Mouse (Mus musculus) kidney, postnatal 0 days (tissue): ENCODE data around the gene Eef1a2. TPM values are rescaled to one million over a fixed set of nuclear protein-coding genes. Genes with fewer than 3 reads are reported as not detected.
"Not testable (repeated sequence)": the region's sequence is repeated elsewhere in the genome, so short reads cannot be mapped to it uniquely, and the experiment has no call there.

Experiments
- ATAC-seq: fragments of 200-750 bp; cut with Nextera tagmentation; replicated peaks from 2 replicates; pipeline ENCODE4 v1.8.0; 2017; ENCODE audit warnings: low read depth, moderate number of reproducible peaks, moderate TSS enrichment, moderate library complexity; ENCODE audit not compliant: low FRiP score
- DNase-seq: peaks from one replicate; pipeline ENCODE4 v3.0.0-alpha.2; 2016; ENCODE audit warnings: low spot score
- H3K27ac ChIP-seq: fragments of 300-500 bp; sonication (generic); 2 replicates; pipeline ENCODE4 v1.5.1; 2014; ENCODE audit warnings: mild to moderate bottlenecking
- H3K27me3 ChIP-seq: fragments of 300-500 bp; sonication (generic); 2 replicates; pipeline ENCODE4 v1.6.1; 2014; ENCODE audit warnings: low read length, mixed read lengths; ENCODE audit not compliant: insufficient read depth
- H3K36me3 ChIP-seq: fragments of 300-500 bp; sonication (generic); 2 replicates; pipeline ENCODE4 v1.6.1; 2014; ENCODE audit warnings: low read length, mixed read lengths; ENCODE audit not compliant: insufficient read depth
- H3K4me1 ChIP-seq: fragments of 300-500 bp; sonication (generic); replicated peaks from 2 replicates; pipeline ENCODE4 v1.6.1; 2014; ENCODE audit warnings: antibody characterized with exemption, low read length, mixed read lengths; ENCODE audit not compliant: insufficient read depth
- H3K4me2 ChIP-seq: fragments of 300-500 bp; sonication (generic); 2 replicates; pipeline ENCODE4 v1.6.1; 2014; ENCODE audit warnings: mild to moderate bottlenecking, low read length, moderate library complexity, mixed read lengths
- H3K4me3 ChIP-seq: fragments of 300-500 bp; sonication (generic); replicated peaks from 2 replicates; pipeline ENCODE4 v1.5.1; 2014; ENCODE audit warnings: low read depth, low read length
- H3K9ac ChIP-seq: fragments of 300-500 bp; sonication (generic); 2 replicates; pipeline ENCODE4 v1.6.1; 2014; ENCODE audit warnings: low read depth, low read length
- H3K9me3 ChIP-seq: fragments of 300-500 bp; sonication (generic); replicated peaks from 2 replicates; pipeline ENCODE4 v1.6.1; 2016; ENCODE audit warnings: low read length, inconsistent platforms, mixed read lengths
- CTCF ChIP-seq: IDR thresholded peaks from 2 replicates; pipeline ENCODE4 v1.5.1; 2016; ENCODE audit warnings: antibody characterized with exemption, low read depth, mild to moderate bottlenecking, moderate library complexity
- WGBS: fragments of 180-500 bp; shearing (Covaris S2); extraction: QIAGEN DNeasy Blood & Tissue Kit; methylation state at CpG from one replicate; pipeline ENCODE4 v1.1.7; 2014; 5-methylcytosine and 5-hydroxymethylcytosine counted together
- polyA plus RNA-seq: library from polyadenylated mRNA; unstranded; fragments of >200 nt; fragmentation: Nextera tagmentation; extraction: Ambion mirVana; gene quantifications from 2 replicates; pipeline ENCODE4 v1.2.1, GENCODE M21; 2015

The Eef1a2 gene
- polyA plus RNA-seq, 1 experiment from 2014 or later, result 0.05 TPM

DNA sequence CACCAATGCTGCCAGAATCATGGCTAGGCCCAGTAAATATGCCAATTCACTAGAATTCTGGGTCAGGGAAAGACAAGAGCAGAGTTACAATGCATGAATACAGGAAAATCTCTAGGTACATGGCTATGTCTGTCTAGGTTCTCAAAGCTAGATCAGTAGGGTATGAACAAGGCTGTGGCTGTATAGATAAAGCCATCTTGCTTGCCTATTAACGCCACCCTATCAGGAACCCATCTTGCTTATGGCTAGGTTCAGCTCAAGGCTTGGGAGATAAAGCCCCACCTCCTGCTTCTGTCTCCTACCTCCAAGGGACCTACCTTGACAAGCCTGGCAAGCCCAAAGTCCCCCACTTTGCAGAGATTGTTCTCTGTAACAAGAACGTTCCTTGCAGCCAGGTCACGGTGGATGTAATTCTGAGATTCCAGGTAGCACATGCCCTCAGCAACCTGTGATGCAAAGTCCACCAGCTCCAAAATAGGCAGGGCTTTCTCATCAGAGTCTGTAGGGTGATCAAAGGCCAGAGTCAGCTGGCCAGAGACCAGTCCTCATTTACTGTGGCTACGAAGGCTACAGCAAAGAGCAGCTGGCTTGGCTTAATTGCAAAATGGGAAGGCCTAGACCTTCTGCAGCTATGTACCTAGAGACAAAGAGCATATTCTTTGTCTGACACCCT is 40.0 kb upstream of the Eef1a2 start:
- no peak for ATAC-seq
- Histone ChIP-seq H3K27ac (no peak overlapping the region), H3K4me1 (no peaks in the 10 kb centered on the region), H3K9ac (no peak overlapping the region), H3K4me3 (no peak overlapping the region), H3K9me3 (no peaks in the 10 kb centered on the region), H3K36me3 (no peaks in the 10 kb centered on the region), H3K4me2 (no peak overlapping the region), H3K27me3 (no peaks in the 10 kb centered on the region)
- no peak for DNase-seq
- WGBS, result 82% methylated on average over 4 of the region's 4 CpGs
- no peak for TF ChIP-seq CTCF

DNA sequence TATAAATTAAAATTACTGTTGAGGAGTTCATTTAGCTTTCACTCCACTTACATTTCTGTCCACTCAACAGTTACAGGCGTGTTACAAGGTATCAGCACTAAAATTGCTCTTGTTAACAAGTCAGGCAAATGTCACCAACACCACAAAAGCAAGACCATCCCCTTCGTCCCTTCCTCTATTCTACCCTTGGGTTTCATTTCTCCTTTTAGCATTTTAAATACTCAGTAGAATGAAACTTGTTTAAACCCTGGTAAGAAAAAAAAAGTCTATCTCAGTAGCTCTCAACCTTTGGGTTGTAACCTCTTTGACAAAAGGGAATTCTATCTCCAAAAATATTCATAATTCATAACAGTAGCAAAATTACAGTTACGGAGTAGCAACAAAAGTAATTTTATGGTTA is 36.2 kb upstream of the Eef1a2 start:
- H3K27ac ChIP-seq, result no peak overlapping the region

DNA sequence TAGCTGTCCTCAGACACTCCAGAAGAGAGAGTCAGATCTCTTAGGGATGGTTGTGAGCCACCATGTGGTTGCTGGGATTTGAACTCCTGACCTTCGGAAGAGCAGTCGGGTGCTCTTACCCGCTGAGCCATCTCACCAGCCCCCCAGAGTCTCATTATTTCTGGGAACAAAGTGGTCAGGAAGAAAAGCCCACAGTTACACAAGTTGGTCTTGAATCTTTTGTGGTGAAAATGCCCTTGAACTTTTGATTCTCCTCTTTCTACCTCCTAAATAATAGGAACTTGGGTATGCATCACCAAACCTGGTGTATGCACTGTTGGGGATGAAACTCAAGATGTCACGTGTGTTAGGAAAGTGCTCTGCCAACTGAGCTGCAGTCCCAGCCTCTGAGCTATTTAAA is 35.1 kb upstream of the Eef1a2 start:
- no peak overlapping the region for H3K4me2 ChIP-seq
- 0 out of 2 replicates have a peak, but pooled peaks cover 4% of the 10 kb centered on the region for H3K36me3 ChIP-seq
- no peak overlapping the region for H3K27ac ChIP-seq
- ATAC-seq (no peak), DNase-seq (no peak)
- TF ChIP-seq CTCF, result no peak
- H3K9me3 ChIP-seq, result no peaks in the 10 kb centered on the region
- H3K27me3 ChIP-seq, result no peaks in the 10 kb centered on the region
- H3K4me1 ChIP-seq, result peaks cover 6% of the 10 kb centered on the region; the same call in 1 of the 2 replicates
- no peak overlapping the region for H3K4me3 ChIP-seq
- 70% methylated on average over 4 of the region's 4 CpGs for WGBS
- no peak overlapping the region for H3K9ac ChIP-seq

More for the DNA sequence above, 36.2 kb upstream of the Eef1a2 start:
- WGBS, result 74% methylated on average over 3 of the region's 3 CpGs
- peaks cover 6% of the 10 kb centered on the region; the same call in 1 of the 2 replicates for H3K4me1 ChIP-seq
- no peak overlapping the region for H3K4me2 ChIP-seq
- ATAC-seq, result no peak
- 0 out of 2 replicates have a peak, but pooled peaks cover 4% of the 10 kb centered on the region for H3K36me3 ChIP-seq
- H3K4me3 ChIP-seq, result no peak overlapping the region
- no peak for TF ChIP-seq CTCF
- H3K9ac ChIP-seq, result no peak overlapping the region
- H3K9me3 ChIP-seq, result no peaks in the 10 kb centered on the region
- no peak for DNase-seq
- H3K27me3 ChIP-seq, result no peaks in the 10 kb centered on the region

DNA sequence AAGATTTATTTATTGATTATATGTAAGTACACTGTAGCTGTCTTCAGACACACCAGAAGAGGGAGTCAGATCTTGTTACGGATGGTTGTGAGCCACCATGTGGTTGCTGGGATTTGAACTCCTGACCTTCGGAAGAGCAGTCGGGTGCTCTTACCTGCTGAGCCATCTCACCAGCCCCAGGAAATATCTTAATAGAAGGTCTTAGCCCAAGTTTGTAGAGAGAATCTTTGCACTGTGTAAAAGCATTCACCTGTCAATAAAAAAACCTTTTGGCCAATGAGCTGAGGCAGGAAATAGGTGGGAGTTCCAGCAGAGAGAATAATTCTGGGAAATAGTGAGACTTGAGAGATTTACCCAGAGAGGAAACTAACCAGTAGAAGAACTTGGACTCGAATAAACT is 34.6 kb upstream of the Eef1a2 start:
- DNase-seq, H3K36me3 ChIP-seq, H3K27ac ChIP-seq, H3K9ac ChIP-seq, ATAC-seq, H3K4me3 ChIP-seq, H3K4me2 ChIP-seq, H3K9me3 ChIP-seq, H3K4me1 ChIP-seq, H3K27me3 ChIP-seq: not testable (repeated sequence)
- WGBS, result 73% methylated on average over 3 of the region's 4 CpGs

DNA sequence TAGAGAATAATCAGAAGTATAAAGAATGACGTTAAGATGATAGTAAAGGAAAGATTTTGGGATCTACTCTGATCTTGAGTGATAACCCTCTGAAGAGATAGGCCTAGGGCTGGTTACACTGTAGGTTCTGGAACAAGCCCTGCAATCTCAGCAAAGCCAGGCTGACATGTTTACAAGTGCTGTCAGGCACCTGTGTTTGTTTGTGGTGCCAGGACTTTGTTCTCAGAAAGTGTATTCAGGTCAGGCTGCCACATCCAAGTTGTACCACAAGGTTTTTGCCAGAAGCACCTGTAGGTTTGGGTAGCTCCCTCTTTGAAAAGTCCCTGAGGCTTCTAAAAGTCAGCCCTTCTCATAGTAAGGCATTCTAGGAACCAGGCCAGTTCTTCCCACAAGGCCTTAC is 32.5 kb upstream of the Eef1a2 start:
- ATAC-seq (no peak), DNase-seq (no peak)
- Histone ChIP-seq H3K36me3 (0 out of 2 replicates have a peak, but pooled peaks cover 4% of the 10 kb centered on the region), H3K27ac (peak overlapping the region; percentile 73; the same call in 1 of the 2 replicates), H3K4me3 (no peak overlapping the region), H3K4me1 (peaks cover 6% of the 10 kb centered on the region; the same call in 1 of the 2 replicates), H3K27me3 (no peaks in the 10 kb centered on the region), H3K9me3 (no peaks in the 10 kb centered on the region), H3K4me2 (no peak overlapping the region), H3K9ac (no peak overlapping the region)
- no peak for TF ChIP-seq CTCF
- WGBS, result 94% methylated on average over 1 of the region's 1 CpGs

DNA sequence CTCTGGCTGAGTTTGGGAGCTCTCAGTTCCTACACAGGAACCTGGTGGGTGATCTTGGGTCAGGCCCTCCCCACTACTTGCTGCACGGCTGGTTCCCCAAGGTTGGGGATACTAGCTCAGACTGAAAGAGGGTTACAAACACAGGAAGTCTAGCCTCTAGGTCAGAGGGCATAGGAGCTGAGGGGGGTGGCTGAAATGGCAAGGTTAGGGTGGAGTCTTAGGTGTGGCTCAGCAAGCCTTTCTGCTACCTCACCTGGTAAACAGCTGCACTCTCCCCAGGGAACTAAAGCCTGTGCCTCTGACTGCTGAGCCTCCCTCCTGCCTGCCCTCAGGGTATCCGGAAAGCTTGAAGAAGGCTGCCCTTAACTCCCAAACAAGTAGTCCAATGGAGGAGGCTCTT is 31.9 kb upstream of the Eef1a2 start:
- no peak for ATAC-seq
- Histone ChIP-seq H3K27ac (peak overlapping the region; percentile 73; the same call in 1 of the 2 replicates), H3K9ac (no peak overlapping the region)

More for the DNA sequence above, 31.9 kb upstream of the Eef1a2 start:
- DNase-seq, result peak; percentile 22
- no peaks in the 10 kb centered on the region for H3K9me3 ChIP-seq
- no peak overlapping the region for H3K4me3 ChIP-seq
- no peak for TF ChIP-seq CTCF
- H3K27me3 ChIP-seq, result no peaks in the 10 kb centered on the region
- H3K4me1 ChIP-seq, result peaks cover 6% of the 10 kb centered on the region; the same call in 1 of the 2 replicates
- H3K36me3 ChIP-seq, result 0 out of 2 replicates have a peak, but pooled peaks cover 4% of the 10 kb centered on the region
- H3K4me2 ChIP-seq, result peak overlapping the region; percentile 24; the same call in 1 of the 2 replicates
- WGBS, result 38% methylated on average over 2 of the region's 2 CpGs
